Mouse (Mus musculus) heart, postnatal 0 days (tissue): ENCODE measurements around the gene Dnaic2. TPM values are rescaled to one million over a fixed set of nuclear protein-coding genes. Genes with fewer than 3 reads are reported as not detected.
A peak's percentile ranks its signal among the peaks of the same experiment; 100 is the strongest.

ENCODE experiments used
- ATAC-seq: fragments of 200-750 bp; cut with Nextera tagmentation; 2 replicates; pipeline ENCODE4 v1.8.0; 2017; ENCODE audit warnings: low read depth, moderate number of reproducible peaks, moderate library complexity; ENCODE audit not compliant: insufficient read depth
- DNase-seq: peaks from one replicate; pipeline ENCODE4 v3.0.0-alpha.2; 2016; ENCODE audit warnings: low spot score
- H3K27ac ChIP-seq: fragments of 300-500 bp; sonication (generic); 2 replicates; pipeline ENCODE4 v1.5.1; 2014; ENCODE audit warnings: low read depth, mild to moderate bottlenecking
- H3K27me3 ChIP-seq: fragments of 300-500 bp; sonication (generic); 2 replicates; pipeline ENCODE4 v1.6.1; 2014; ENCODE audit warnings: low read length, mixed read lengths; ENCODE audit not compliant: control insufficient read depth, insufficient read depth
- H3K36me3 ChIP-seq: fragments of 300-500 bp; sonication (generic); replicated peaks from 2 replicates; pipeline ENCODE4 v1.6.1; 2014; ENCODE audit warnings: low read length, mixed read lengths; ENCODE audit not compliant: control insufficient read depth, insufficient read depth
- H3K4me1 ChIP-seq: fragments of 300-500 bp; sonication (generic); 2 replicates; pipeline ENCODE4 v1.6.1; 2014; ENCODE audit warnings: antibody characterized with exemption; ENCODE audit not compliant: control insufficient read depth, insufficient read depth
- H3K4me2 ChIP-seq: fragments of 300-500 bp; sonication (generic); 2 replicates; pipeline ENCODE4 v1.6.1; 2014; ENCODE audit warnings: low read depth, mild to moderate bottlenecking, low read length, moderate library complexity
- H3K4me3 ChIP-seq: fragments of 300-500 bp; sonication (generic); 2 replicates; pipeline ENCODE4 v1.5.1; 2014; ENCODE audit warnings: low read depth, low read length
- H3K9ac ChIP-seq: fragments of 300-500 bp; sonication (generic); replicated peaks from 2 replicates; pipeline ENCODE4 v1.6.1; 2014; ENCODE audit warnings: low read depth, low read length, mixed read lengths
- H3K9me3 ChIP-seq: fragments of 300-500 bp; sonication (generic); replicated peaks from 2 replicates; pipeline ENCODE4 v1.6.1; 2016; ENCODE audit warnings: low read length; ENCODE audit not compliant: control insufficient read depth
- CTCF ChIP-seq: IDR thresholded peaks from 2 replicates; pipeline ENCODE4 v1.5.1; 2016; ENCODE audit warnings: antibody characterized with exemption, control low read depth, low read depth
- EP300 ChIP-seq: IDR thresholded peaks from 2 replicates; pipeline ENCODE4 v1.6.1; 2016; ENCODE audit warnings: antibody characterized with exemption, low read depth
- WGBS: fragments of 180-500 bp; shearing (Covaris S2); extraction: QIAGEN DNeasy Blood & Tissue Kit; methylation state at CpG from one replicate; pipeline ENCODE4 v1.1.7; 2014; 5-methylcytosine and 5-hydroxymethylcytosine counted together
- polyA plus RNA-seq: library from polyadenylated mRNA; unstranded; fragments of >200 nt; fragmentation: Nextera tagmentation; extraction: Ambion mirVana; gene quantifications from 2 replicates; pipeline ENCODE4 v1.2.1, GENCODE M21; 2015
- total RNA-seq: library from RNA; depleted of rRNA; stranded (reverse); fragments of >200 nt; gene quantifications from 2 replicates; pipeline ENCODE4 v1.2.3, GENCODE M21; 2014; ENCODE audit warnings: low replicate concordance; rRNA removed

Dnaic2 gene
- not detected in 2 replicates for total RNA-seq
- polyA plus RNA-seq, result 0.33 and 0.75 TPM in 2 replicates

GRCm38 (mm10) chr11:114726965-114727825, at the start of gene Dnaic2:
TSS of gene Dnaic2 (plus strand) at chr11:114727408.
- Histone ChIP-seq H3K9ac (no peak within 1 kb of the TSS), H3K36me3 (no peaks in the 10 kb centered on the region), H3K27me3 (no peaks in the 10 kb centered on the region), H3K27ac (no peak within 1 kb of the TSS), H3K4me3 (peak within 1 kb of the TSS; percentile 31), H3K4me2 (peak within 1 kb of the TSS; percentile 63), H3K9me3 (no peaks in the 10 kb centered on the region), H3K4me1 (0 out of 2 replicates have a peak, but pooled peaks cover 4% of the 10 kb centered on the region)
- 8% methylated on average over 34 of the region's 34 CpGs for WGBS
- DNase-seq (peak; percentile 66), ATAC-seq (peak; percentile 81)
- TF ChIP-seq EP300 (no peak), CTCF (no peak)

- no peak overlapping the region for H3K4me3 ChIP-seq
- no peaks in the 10 kb centered on the region for H3K36me3 ChIP-seq
- DNase-seq (peak; percentile 50), ATAC-seq (peak; percentile 31; the same call in 1 of the 2 replicates)
- H3K9me3 ChIP-seq, result no peaks in the 10 kb centered on the region
- peaks cover 37% of the 10 kb centered on the region for H3K4me1 ChIP-seq
- H3K9ac ChIP-seq, result no peak overlapping the region
- H3K27ac ChIP-seq, result peak overlapping the region; percentile 71
- TF ChIP-seq CTCF, result no peak
- no peak for TF ChIP-seq EP300
- no peaks in the 10 kb centered on the region for H3K27me3 ChIP-seq
- WGBS, result 30% methylated on average over 8 of the region's 8 CpGs
- no peak overlapping the region for H3K4me2 ChIP-seq
Measured at GRCm38 (mm10) chr11:114679582-114679981, 47.6 kb upstream of the Dnaic2 start.

- TF ChIP-seq EP300 (no peak), CTCF (no peak)
- WGBS, result 48% methylated on average over 10 of the region's 10 CpGs
- Histone ChIP-seq H3K27me3 (no peaks in the 10 kb centered on the region), H3K4me2 (no peak overlapping the region), H3K9me3 (no peaks in the 10 kb centered on the region), H3K4me3 (no peak overlapping the region), H3K36me3 (no peaks in the 10 kb centered on the region), H3K27ac (peak overlapping the region; percentile 30; the same call in 1 of the 2 replicates), H3K4me1 (peaks cover 37% of the 10 kb centered on the region), H3K9ac (no peak overlapping the region)
- DNase-seq (no peak), ATAC-seq (no peak)
Measured at GRCm38 (mm10) chr11:114680291-114680690, 46.9 kb upstream of the Dnaic2 start.

- Histone ChIP-seq H3K4me2 (no peak overlapping the region), H3K27me3 (no peaks in the 10 kb centered on the region), H3K27ac (no peak overlapping the region), H3K9ac (no peak overlapping the region), H3K36me3 (no peaks in the 10 kb centered on the region), H3K4me1 (peaks cover 36% of the 10 kb centered on the region), H3K4me3 (no peak overlapping the region), H3K9me3 (no peaks in the 10 kb centered on the region)
- no peak for TF ChIP-seq EP300
- no peak for TF ChIP-seq CTCF
- no peak for DNase-seq
- ATAC-seq, result no peak
- WGBS, result 79% methylated on average over 5 of the region's 5 CpGs
Measured at GRCm38 (mm10) chr11:114681054-114681453, 46.2 kb upstream of the Dnaic2 start.

- Histone ChIP-seq H3K27ac (no peak overlapping the region), H3K9ac (no peak overlapping the region), H3K9me3 (no peaks in the 10 kb centered on the region), H3K4me3 (no peak overlapping the region), H3K36me3 (no peaks in the 10 kb centered on the region), H3K4me1 (peaks cover 27% of the 10 kb centered on the region), H3K4me2 (no peak overlapping the region), H3K27me3 (no peaks in the 10 kb centered on the region)
- 90% methylated on average over 13 of the region's 13 CpGs for WGBS
- DNase-seq (no peak), ATAC-seq (no peak)
- no peak for TF ChIP-seq EP300
- no peak for TF ChIP-seq CTCF
Measured at GRCm38 (mm10) chr11:114682321-114682900, 44.8 kb upstream of the Dnaic2 start.
